11 mouse cellular contexts compared by ENCODE assay signal in genomic region chr10:42029502-42029901, GRCm38 (mm10). TPM values are rescaled to one million over a fixed set of nuclear protein-coding genes. Genes with fewer than 3 reads are reported as not detected.
DNase-seq lines count a peak whose midpoint lies in the region; ATAC-seq and TF ChIP-seq lines count a peak whose summit lies in the region.
"Had no signal": no experiment of that assay in that cellular context is flagged by ENCODE, and none has a peak within 500 bp of the region (broad histone marks: within the 10 kb centered on the region; RNA-seq: fewer than 3 reads in every experiment).

No protein-coding gene starts in this region.

- peaks cover 9% of the 10 kb centered on the region for H3K4me1 ChIP-seq in liver, postnatal 0 days (ENCODE audit: insufficient read depth)
- no peaks in the 10 kb centered on the region for H3K4me1 ChIP-seq in forebrain, postnatal 0 days (ENCODE audit: insufficient read depth)

- H3K27ac ChIP-seq in liver, postnatal 0 days (ENCODE audit: low read depth), result no peak overlapping the region
- H3K27ac ChIP-seq in forebrain, postnatal 0 days (ENCODE audit: low read depth, low read length), result no peak overlapping the region
- H3K27ac ChIP-seq: forebrain, embryonic 12.5 days; kidney, embryonic 15.5 days had no signal

- H3K36me3 ChIP-seq in liver, postnatal 0 days (replicated peaks; ENCODE audit: insufficient read depth, low read length), result no peaks in the 10 kb centered on the region
- H3K36me3 ChIP-seq in forebrain, postnatal 0 days (ENCODE audit: insufficient read depth), result no peaks in the 10 kb centered on the region
- H3K36me3 ChIP-seq: forebrain, embryonic 12.5 days; G1E; kidney, embryonic 15.5 days had no signal

- no peak for TF ChIP-seq EP300 in liver, postnatal 0 days (IDR thresholded peaks at IDR 0.05; ENCODE audit: low read depth)

- H3K9me3 ChIP-seq in liver, postnatal 0 days (ENCODE audit: low read length), result no peaks in the 10 kb centered on the region
- H3K9me3 ChIP-seq in forebrain, postnatal 0 days (ENCODE audit: low read length), result no peaks in the 10 kb centered on the region
- H3K9me3 ChIP-seq: forebrain, embryonic 12.5 days; G1E; kidney, embryonic 15.5 days had no signal

- no peak overlapping the region for H3K9ac ChIP-seq in liver, postnatal 0 days (replicated peaks)
- no peak overlapping the region for H3K9ac ChIP-seq in forebrain, postnatal 0 days
- H3K9ac ChIP-seq: forebrain, embryonic 12.5 days; kidney, embryonic 15.5 days had no signal

- WGBS in liver, postnatal 0 days (ENCODE audit: insufficient replicate concordance), result 53% methylated on average over 5 of the region's 5 CpGs
- 78% methylated on average over 5 of the region's 5 CpGs for WGBS in forebrain, postnatal 0 days

- no peak overlapping the region for H3K4me3 ChIP-seq in liver, postnatal 0 days (ENCODE audit: low read depth, low read length)
- H3K4me3 ChIP-seq in forebrain, postnatal 0 days (ENCODE audit: low read depth, low read length), result no peak overlapping the region
- H3K4me3 ChIP-seq: forebrain, embryonic 12.5 days; kidney, embryonic 15.5 days had no signal

- ATAC-seq in frontal cortex, adult (ENCODE audit: low TSS enrichment), result peak; percentile 50
- no peak for ATAC-seq in liver, postnatal 0 days
- ATAC-seq in forebrain, postnatal 0 days, result no peak

- no peak for DNase-seq in frontal cortex, postnatal 10 days (ENCODE audit: low spot score in 2 of 2)
- DNase-seq in A20 (ENCODE audit: low read depth, low spot score) (peak; percentile 21), R1 (ENCODE audit: low read depth, low spot score) (peak; percentile 53)
- DNase-seq in liver, postnatal 0 days, result peak; percentile 28
- no peak for DNase-seq in forebrain, postnatal 0 days
- no peak for DNase-seq in neural tube, embryonic 10.5 days (ENCODE audit: extremely low spot score, low spot score)
- DNase-seq: adrenal gland, postnatal 10 days had no signal

- no peaks in the 10 kb centered on the region for H3K27me3 ChIP-seq in liver, postnatal 0 days (ENCODE audit: insufficient read depth, low read length)
- H3K27me3 ChIP-seq in forebrain, postnatal 0 days (ENCODE audit: insufficient read depth, low read length), result no peaks in the 10 kb centered on the region

- no peak overlapping the region for H3K4me2 ChIP-seq in liver, postnatal 0 days (ENCODE audit: low read depth, low read length)
- H3K4me2 ChIP-seq in forebrain, postnatal 0 days (ENCODE audit: low read depth), result no peak overlapping the region
- H3K4me2 ChIP-seq: forebrain, embryonic 12.5 days; kidney, embryonic 15.5 days had no signal

- peak; percentile 37 for TF ChIP-seq CTCF in liver, postnatal 0 days (IDR thresholded peaks at IDR 0.05; ENCODE audit: low read depth)
- TF ChIP-seq CTCF in forebrain, postnatal 0 days (IDR thresholded peaks at IDR 0.05; ENCODE audit: low read depth), result no peak

RNA-seq across cellular contexts. Expression of gene Armc2, which starts 11.3 kb away (rescaled TPM):
- 0.07 and 0.21 TPM in 2 replicates for polyA plus RNA-seq in liver, postnatal 0 days (2015; fragmentation: Nextera tagmentation; extraction: Ambion mirVana)
- total RNA-seq in forebrain, postnatal 0 days (2014; rRNA removed), result 9.8 and 11.4 TPM in 2 replicates
- polyA plus RNA-seq in forebrain, postnatal 0 days (2015; fragmentation: Nextera tagmentation; extraction: Ambion mirVana), result 10.1 and 14.1 TPM in 2 replicates
- polyA plus RNA-seq: G1E had no signal

Comparison
In these comparisons a context has a peak if more than half of its experiments do, and no peak if none do; other contexts are left out.
1. DNase-seq: peak in A20 (single experiment), R1 (single experiment) and liver, postnatal 0 days (single experiment); none in frontal cortex, postnatal 10 days (0 of 2), forebrain, postnatal 0 days (single experiment) and neural tube, embryonic 10.5 days (single experiment).